Mouse (Mus musculus) liver, embryonic 16.5 days (tissue): ENCODE results near the gene Ankar. TPM values are rescaled to one million over a fixed set of nuclear protein-coding genes. Genes with fewer than 3 reads are reported as not detected.
A peak's percentile ranks its signal among the peaks of the same experiment; 100 is the strongest.

Experiments
- ATAC-seq: fragments of 200-750 bp; cut with Nextera tagmentation; 2 replicates; pipeline ENCODE4 v1.8.0; 2017; ENCODE audit warnings: low read depth, mild to moderate bottlenecking, moderate number of reproducible peaks, moderate library complexity
- H3K27ac ChIP-seq: fragments of 300-500 bp; sonication (generic); 2 replicates; pipeline ENCODE4 v1.5.1; 2014; ENCODE audit warnings: mild to moderate bottlenecking, low read length
- H3K27me3 ChIP-seq: fragments of 300-500 bp; sonication (generic); 2 replicates; pipeline ENCODE4 v1.6.1; 2014; ENCODE audit warnings: low read depth, low read length, mixed read lengths; ENCODE audit not compliant: control insufficient read depth, insufficient read depth
- H3K36me3 ChIP-seq: fragments of 300-500 bp; sonication (generic); 2 replicates; pipeline ENCODE4 v1.6.1; 2014; ENCODE audit warnings: mild to moderate bottlenecking; ENCODE audit not compliant: control insufficient read depth, insufficient read depth
- H3K4me1 ChIP-seq: fragments of 300-500 bp; sonication (generic); 2 replicates; pipeline ENCODE4 v1.6.1; 2014; ENCODE audit warnings: low read depth, low read length, mixed read lengths; ENCODE audit not compliant: control insufficient read depth
- H3K4me2 ChIP-seq: fragments of 300-500 bp; sonication (generic); 2 replicates; pipeline ENCODE4 v1.6.1; 2014; ENCODE audit warnings: low read depth, low read length, mixed read lengths
- H3K4me3 ChIP-seq: fragments of 300-500 bp; sonication (generic); 2 replicates; pipeline ENCODE4 v1.5.1; 2014; ENCODE audit warnings: low read depth, mild to moderate bottlenecking, low read length
- H3K9ac ChIP-seq: fragments of 300-500 bp; sonication (generic); 2 replicates; pipeline ENCODE4 v1.6.1; 2014; ENCODE audit warnings: low read depth, low read length
- H3K9me3 ChIP-seq: fragments of 300-500 bp; sonication (generic); replicated peaks from 2 replicates; pipeline ENCODE4 v1.6.1; 2016; ENCODE audit warnings: low read length; ENCODE audit not compliant: control insufficient read depth
- WGBS: fragments of 180-500 bp; shearing (Covaris S2); extraction: QIAGEN DNeasy Blood & Tissue Kit; methylation state at CpG from one replicate; pipeline ENCODE4 v1.1.7; 2014; ENCODE audit not compliant: insufficient replicate concordance; 5-methylcytosine and 5-hydroxymethylcytosine counted together
- polyA plus RNA-seq: library from polyadenylated mRNA; unstranded; fragments of >200 nt; fragmentation: Nextera tagmentation; extraction: Ambion mirVana; gene quantifications from 2 replicates; pipeline ENCODE4 v1.2.1, GENCODE M21; 2015

The Ankar gene
- polyA plus RNA-seq, 1 experiment from 2014 or later = not detected

- no peak for ATAC-seq
Observed at GRCm38 (mm10) chr1:72715593-72716361, 15.4 kb upstream of the Ankar start.

DNA sequence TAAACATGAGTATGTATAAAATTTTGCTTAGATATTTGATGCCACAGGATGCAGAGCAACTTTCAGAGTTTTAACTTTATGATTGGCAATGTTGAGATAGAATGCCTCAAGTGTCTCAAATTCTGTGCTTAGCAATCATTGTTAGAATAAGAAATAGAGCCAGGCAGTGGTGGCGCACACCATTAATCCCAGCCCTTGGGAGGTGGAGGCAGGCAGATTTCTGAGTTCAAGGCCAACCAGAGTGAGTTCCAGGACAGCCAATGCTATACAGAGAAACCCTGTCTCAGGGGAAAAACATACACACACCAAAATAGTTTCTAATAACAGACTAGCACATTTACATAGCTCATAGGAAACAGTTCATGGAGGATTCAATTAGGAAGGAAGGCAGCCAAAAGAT is 14.7 kb upstream of the Ankar start:
- no peak overlapping the region for H3K27ac ChIP-seq
- H3K36me3 ChIP-seq = peaks cover 21% of the 10 kb centered on the region

More at GRCm38 (mm10) chr1:72715593-72716361, 15.4 kb upstream of the Ankar start:
- Histone ChIP-seq H3K9ac (no peak overlapping the region), H3K27me3 (no peaks in the 10 kb centered on the region), H3K27ac (no peak overlapping the region), H3K4me2 (no peak overlapping the region), H3K4me3 (no peak overlapping the region), H3K4me1 (peaks cover 11% of the 10 kb centered on the region), H3K36me3 (peaks cover 21% of the 10 kb centered on the region), H3K9me3 (no peaks in the 10 kb centered on the region)
- WGBS = 63% methylated on average over 3 of the region's 3 CpGs

DNA sequence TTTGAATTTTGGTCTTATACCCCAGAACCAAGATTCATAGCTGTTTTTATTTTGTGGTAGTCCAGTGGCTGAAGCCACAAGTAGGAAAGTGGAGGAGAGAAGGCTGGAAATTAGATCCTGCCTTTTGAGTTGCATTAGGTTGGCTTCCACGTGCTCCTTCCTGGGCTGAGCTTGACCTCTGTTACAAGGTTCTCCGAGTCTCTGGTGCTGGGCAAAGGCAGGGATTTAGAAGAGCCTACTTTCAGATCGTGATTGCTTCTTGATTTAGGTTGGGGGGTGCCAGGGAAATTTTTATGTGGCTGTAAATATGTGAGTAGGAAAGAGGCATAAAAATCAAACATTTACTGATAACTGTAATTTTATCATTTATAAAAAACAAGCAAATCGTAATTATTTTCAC is 14.2 kb upstream of the Ankar start:
- Histone ChIP-seq H3K9ac (no peak overlapping the region), H3K27me3 (no peaks in the 10 kb centered on the region), H3K9me3 (no peaks in the 10 kb centered on the region), H3K4me1 (peaks cover 11% of the 10 kb centered on the region), H3K36me3 (peaks cover 21% of the 10 kb centered on the region), H3K27ac (no peak overlapping the region), H3K4me2 (no peak overlapping the region), H3K4me3 (no peak overlapping the region)
- ATAC-seq = no peak
- 63% methylated on average over 4 of the region's 4 CpGs for WGBS

More for the DNA sequence above, 14.7 kb upstream of the Ankar start:
- H3K9ac ChIP-seq = no peak overlapping the region
- 83% methylated on average over 1 of the region's 1 CpGs for WGBS
- no peak overlapping the region for H3K4me3 ChIP-seq
- H3K4me1 ChIP-seq = peaks cover 11% of the 10 kb centered on the region
- H3K9me3 ChIP-seq = no peaks in the 10 kb centered on the region
- H3K4me2 ChIP-seq = no peak overlapping the region
- H3K27me3 ChIP-seq = no peaks in the 10 kb centered on the region
- ATAC-seq = no peak

- Histone ChIP-seq H3K4me1 (peaks cover 11% of the 10 kb centered on the region), H3K4me3 (peak overlapping the region; percentile 87), H3K27me3 (no peaks in the 10 kb centered on the region), H3K9ac (peak overlapping the region; percentile 84), H3K36me3 (peaks cover 21% of the 10 kb centered on the region), H3K27ac (peak overlapping the region; percentile 89), H3K9me3 (no peaks in the 10 kb centered on the region), H3K4me2 (peak overlapping the region; percentile 83)
- peak; percentile 28 for ATAC-seq
- under 1% methylated on average over 17 of the region's 17 CpGs for WGBS
Observed at GRCm38 (mm10) chr1:72711684-72712083, 11.3 kb upstream of the Ankar start.

GRCm38 (mm10) chr1:72710753-72711653 is 10.6 kb upstream of the Ankar start, which contains the start of gene Rpl37a:
Rpl37a (plus strand) TSS chr1:72711290.
- Histone ChIP-seq H3K9ac (peak within 1 kb of the TSS; percentile 84), H3K4me3 (peak within 1 kb of the TSS; percentile 87), H3K9me3 (no peaks in the 10 kb centered on the region), H3K27me3 (no peaks in the 10 kb centered on the region), H3K27ac (peak within 1 kb of the TSS; percentile 89), H3K4me1 (peaks cover 11% of the 10 kb centered on the region), H3K4me2 (peak within 1 kb of the TSS; percentile 83), H3K36me3 (peaks cover 21% of the 10 kb centered on the region)
- ATAC-seq = peak; percentile 88
- WGBS = 2% methylated on average over 68 of the region's 68 CpGs

DNA sequence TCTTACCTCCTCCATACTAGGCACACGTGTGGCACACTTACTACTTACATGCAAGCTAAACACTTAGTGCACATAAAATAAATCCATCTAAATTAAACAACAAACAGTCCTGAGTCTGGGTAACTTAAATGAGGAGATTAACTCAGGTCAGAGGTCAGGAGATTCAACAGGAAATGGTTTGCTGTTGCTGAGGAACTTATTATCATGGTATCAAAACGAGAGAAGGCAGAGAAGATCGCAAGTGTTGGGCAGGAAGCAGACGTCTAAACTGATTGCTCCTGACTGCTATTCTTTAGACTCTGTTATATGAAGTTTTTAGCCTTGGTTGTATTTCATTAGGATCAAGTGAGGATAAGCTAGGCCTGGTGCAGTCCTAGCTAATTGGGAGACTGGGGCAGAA is 7.1 kb upstream of the Ankar start:
- Histone ChIP-seq H3K4me2 (no peak overlapping the region), H3K27me3 (no peaks in the 10 kb centered on the region), H3K36me3 (peaks cover under 1% of the 10 kb centered on the region; the same call in 1 of the 2 replicates), H3K4me3 (no peak overlapping the region), H3K9me3 (no peaks in the 10 kb centered on the region), H3K4me1 (no peaks in the 10 kb centered on the region; the same call in 1 of the 2 replicates), H3K9ac (no peak overlapping the region), H3K27ac (no peak overlapping the region)
- ATAC-seq = no peak
- 26% methylated on average over 4 of the region's 4 CpGs for WGBS

GRCm38 (mm10) chr1:72698651-72699050 is 1.7 kb downstream of the Ankar start:
- Histone ChIP-seq H3K4me3 (no peak overlapping the region), H3K27me3 (no peaks in the 10 kb centered on the region), H3K4me1 (no peaks in the 10 kb centered on the region), H3K4me2 (no peak overlapping the region), H3K9me3 (no peaks in the 10 kb centered on the region), H3K36me3 (no peaks in the 10 kb centered on the region), H3K27ac (no peak overlapping the region), H3K9ac (no peak overlapping the region)
- WGBS = 61% methylated on average over 4 of the region's 4 CpGs
- ATAC-seq = no peak

- ATAC-seq = no peak
- WGBS = 42% methylated on average over 3 of the region's 3 CpGs
- H3K27ac ChIP-seq = no peak overlapping the region
- H3K4me2 ChIP-seq = no peak overlapping the region
- H3K4me3 ChIP-seq = no peak overlapping the region
- no peaks in the 10 kb centered on the region for H3K36me3 ChIP-seq
- H3K4me1 ChIP-seq = no peaks in the 10 kb centered on the region
- H3K9ac ChIP-seq = no peak overlapping the region
- H3K27me3 ChIP-seq = no peaks in the 10 kb centered on the region
- no peaks in the 10 kb centered on the region for H3K9me3 ChIP-seq
Observed at GRCm38 (mm10) chr1:72696256-72696655, 4.1 kb downstream of the Ankar start.
